Mouse (Mus musculus) limb, embryonic 13.5 days (tissue): ENCODE measurements around the gene Trex1. TPM values are rescaled to one million over a fixed set of nuclear protein-coding genes. Genes with fewer than 3 reads are reported as not detected.

ENCODE experiments used
- polyA plus RNA-seq: library from polyadenylated mRNA; unstranded; fragments of >200 nt; fragmentation: Nextera tagmentation; extraction: Ambion mirVana; gene quantifications from 2 replicates; pipeline ENCODE4 v1.2.1, GENCODE M21; 2015

The Trex1 gene
- polyA plus RNA-seq, 1 experiment from 2014 or later = 9.0 TPM

Other genes with a start within 250 kb of the Trex1 start
- 0.09 and 0.13 TPM in 2 replicates for gene Celsr3, start 233.4 kb downstream of the Trex1 start, polyA plus RNA-seq
- gene Slc26a6, start 206.5 kb downstream of the Trex1 start, polyA plus RNA-seq = 19.0 and 19.6 TPM in 2 replicates
- not detected in 2 replicates for gene Tmem89, start 145.1 kb downstream of the Trex1 start, polyA plus RNA-seq
- gene Uqcrc1, start 123.1 kb downstream of the Trex1 start, polyA plus RNA-seq = 437 and 447 TPM in 2 replicates
- 6.7 and 7.7 TPM in 2 replicates for gene Col7a1, start 106.1 kb downstream of the Trex1 start, polyA plus RNA-seq
- 0.22 and 0.33 TPM in 2 replicates for gene Ucn2, start 73.7 kb downstream of the Trex1 start, polyA plus RNA-seq
- gene Pfkfb4, start 68.0 kb downstream of the Trex1 start, polyA plus RNA-seq = 12.3 and 14.6 TPM in 2 replicates
- gene Shisa5, start 21.2 kb downstream of the Trex1 start, polyA plus RNA-seq = 84.1 and 87.1 TPM in 2 replicates
- gene Atrip, start 14.4 kb upstream of the Trex1 start, polyA plus RNA-seq = 29.0 and 31.1 TPM in 2 replicates
- 13.4 and 14.2 TPM in 2 replicates for gene Ccdc51, start 22.8 kb upstream of the Trex1 start, polyA plus RNA-seq
- gene Tma7, start 22.9 kb upstream of the Trex1 start, polyA plus RNA-seq = 711 TPM in 2 replicates
- 13.0 and 13.4 TPM in 2 replicates for gene Plxnb1, start 35.7 kb upstream of the Trex1 start, polyA plus RNA-seq
- not detected in 2 replicates for gene Fbxw21, start 102.3 kb upstream of the Trex1 start, polyA plus RNA-seq
- not detected in 2 replicates for gene Fbxw13, start 136.2 kb upstream of the Trex1 start, polyA plus RNA-seq
- not detected in 2 replicates for gene Fbxw20, start 175.0 kb upstream of the Trex1 start, polyA plus RNA-seq
- gene Fbxw14, start 227.9 kb upstream of the Trex1 start, polyA plus RNA-seq = not detected in 2 replicates